Mouse (Mus musculus) urinary bladder, adult 18-20 months (tissue): Measurements from ENCODE around the gene Cd276.
A peak's percentile ranks its signal among the peaks of the same experiment; 100 is the strongest.
"Not testable (repeated sequence)": the region's sequence is repeated elsewhere in the genome, so short reads cannot be mapped to it uniquely, and the experiment has no call there.

Source experiments
- DNase-seq, 2 experiments: peaks; one replicate each; pipeline ENCODE4 v3.0.0; 2022; ENCODE audit warnings: low spot score in 2 of 2, mixed read lengths in 2 of 2

Cd276 gene

DNA sequence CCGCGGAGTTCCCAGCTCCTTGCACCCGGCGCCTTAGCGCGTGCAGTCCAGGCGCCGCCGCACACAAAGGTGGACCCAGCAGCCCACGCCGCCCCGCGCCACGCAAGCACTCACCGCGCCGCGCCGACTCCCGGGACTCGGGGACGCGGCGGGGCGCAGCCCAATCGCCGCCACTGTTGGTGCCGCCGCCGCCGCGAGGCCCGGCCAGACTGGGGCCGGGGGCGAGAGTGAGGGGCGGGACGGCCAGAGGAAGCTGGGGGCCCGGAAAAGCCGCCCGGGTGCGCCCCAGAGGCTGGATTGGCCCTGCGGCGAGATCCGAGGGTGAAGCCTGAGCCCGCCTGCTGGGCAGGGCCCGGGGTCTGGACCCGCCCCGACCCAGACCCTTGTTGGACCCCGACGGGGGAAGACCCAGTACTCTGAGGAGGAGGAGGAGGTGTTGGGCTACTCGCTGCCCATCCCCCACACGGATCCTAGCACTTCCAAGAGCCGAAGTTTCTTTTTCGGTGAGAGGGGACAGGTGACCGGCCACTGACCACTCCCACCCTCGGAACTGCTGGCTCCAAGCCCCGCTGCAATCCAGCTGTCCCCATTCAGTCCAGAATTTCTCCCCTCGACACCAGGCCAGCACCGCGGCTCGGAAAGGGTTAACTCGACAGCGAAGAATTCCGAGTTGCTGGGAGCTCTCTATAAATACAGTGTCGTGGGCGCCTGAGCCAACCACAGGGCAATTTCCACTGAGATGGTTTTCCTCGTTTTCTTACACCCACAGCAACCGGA, at the start of gene Cd276:
Cd276 (minus strand) TSS at position 530 of the 777 bp plus-strand sequence.
- DNase-seq = peak in 1 of 2 experiments; percentile 60

GRCm38 (mm10) chr9:58595313-58595712, 40.1 kb upstream of the Cd276 start:
- no peak for DNase-seq

DNA sequence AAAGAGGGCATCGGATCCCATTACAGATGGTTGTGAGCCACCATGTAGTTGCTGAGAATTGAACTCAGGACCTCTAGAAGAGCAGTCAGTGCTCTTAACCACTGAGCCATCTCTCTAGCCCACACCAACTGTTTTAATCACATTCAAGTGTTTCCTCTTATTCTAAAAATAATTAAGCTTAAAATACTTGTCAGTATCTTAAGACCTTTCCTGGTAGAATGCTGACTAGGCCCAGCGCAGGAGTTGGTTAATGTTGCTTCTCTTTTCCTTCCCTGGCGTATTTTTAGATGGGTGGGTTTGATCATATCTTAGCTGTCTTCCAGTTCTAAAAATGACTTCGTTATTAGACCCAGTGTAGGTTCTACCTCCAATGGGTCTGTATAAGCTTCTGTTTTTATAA, 33.4 kb upstream of the Cd276 start:
- no peak for DNase-seq

DNA sequence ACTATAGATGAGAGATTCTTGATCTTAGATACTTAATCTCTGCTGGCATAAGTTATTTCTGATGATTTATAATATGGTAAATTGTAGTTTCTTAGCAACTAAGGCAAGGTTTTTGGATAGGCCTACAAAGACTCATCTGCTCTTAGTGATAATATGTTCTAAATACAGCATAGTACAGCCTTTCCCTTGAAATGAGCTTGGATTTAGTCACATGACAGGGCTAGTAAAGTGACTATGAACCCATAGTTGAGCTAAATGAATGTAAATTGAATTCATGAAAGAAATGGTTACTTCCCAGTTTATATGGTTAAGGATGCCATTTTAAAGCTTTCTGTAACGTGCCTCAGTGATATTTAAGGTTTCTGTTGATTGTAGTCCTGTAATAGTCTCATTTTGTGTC, 29.1 kb upstream of the Cd276 start:
- DNase-seq = no peak

DNA sequence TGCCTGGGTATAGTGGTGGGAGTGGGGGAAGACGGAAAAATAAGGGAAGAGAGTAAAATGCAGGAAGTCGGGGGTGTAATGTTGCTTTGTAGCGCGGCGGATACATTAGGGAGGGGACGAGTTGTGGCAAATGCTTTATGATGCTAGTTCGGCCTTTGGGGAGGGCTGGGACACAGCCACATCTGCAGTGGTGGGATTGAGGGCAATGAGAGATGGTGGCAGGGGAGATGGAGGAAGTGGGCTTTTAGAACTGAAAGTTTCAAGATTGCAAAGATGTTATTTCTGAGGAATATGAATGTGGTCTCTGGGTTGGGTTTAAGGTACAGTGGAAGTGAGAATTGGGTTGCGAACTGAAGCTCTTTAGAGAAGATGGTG, 28.0 kb upstream of the Cd276 start:
- DNase-seq = peak in 1 of 2 experiments; percentile 16

GRCm38 (mm10) chr9:58582581-58583266, 27.5 kb upstream of the Cd276 start:
- peak; percentile 36 to 59 for DNase-seq

- DNase-seq = peak; percentile 89 to 95
Measured at GRCm38 (mm10) chr9:58581958-58582540, 26.8 kb upstream of the Cd276 start, which contains the start of gene Nptn. TSS of gene Nptn (plus strand) at chr9:58582240.

- DNase-seq = peak in 1 of 2 experiments; percentile 6
Measured at GRCm38 (mm10) chr9:58581283-58581930, 26.2 kb upstream of the Cd276 start.

DNA sequence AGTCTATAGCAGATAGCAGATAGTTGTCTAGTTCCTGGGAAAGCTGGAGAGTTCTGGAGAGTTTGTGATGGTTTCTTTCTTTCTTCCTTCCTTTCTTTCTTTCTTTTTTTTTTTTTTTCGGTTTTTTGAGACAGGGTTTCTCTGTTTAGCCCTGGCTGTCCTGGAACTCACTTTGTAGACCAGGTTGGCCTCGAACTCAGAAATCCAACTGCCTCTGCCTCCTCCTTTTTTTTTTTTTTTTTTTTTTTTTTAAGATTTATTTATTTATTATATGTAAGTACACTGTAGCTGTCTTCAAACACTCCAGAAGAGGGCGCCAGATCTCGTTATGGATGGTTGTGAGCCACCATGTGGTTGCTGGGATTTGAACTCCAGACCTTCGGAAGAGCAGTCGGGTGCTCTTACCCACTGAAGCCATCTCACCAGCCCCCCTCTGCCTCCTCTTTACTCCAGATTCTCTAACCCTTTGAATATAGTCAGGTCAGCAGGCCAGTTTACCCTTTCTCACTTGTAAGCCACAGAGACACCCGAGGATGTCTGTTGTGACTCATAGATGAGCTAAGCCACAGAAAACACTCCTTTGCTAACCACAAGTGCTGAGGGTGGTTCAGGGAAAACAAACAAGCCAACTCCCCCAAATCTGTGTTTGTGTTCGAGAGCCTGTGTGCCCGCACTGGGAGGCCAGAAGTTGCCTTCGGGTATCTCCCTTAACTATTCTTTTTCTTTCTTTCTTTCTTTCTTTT, 25.4 kb upstream of the Cd276 start:
- peak; percentile 11 to 39 for DNase-seq

- peak; percentile 60 to 74 for DNase-seq
Measured at GRCm38 (mm10) chr9:58578669-58579068, 23.4 kb upstream of the Cd276 start.

GRCm38 (mm10) chr9:58571001-58571400, 15.8 kb upstream of the Cd276 start:
- no peak for DNase-seq

DNA sequence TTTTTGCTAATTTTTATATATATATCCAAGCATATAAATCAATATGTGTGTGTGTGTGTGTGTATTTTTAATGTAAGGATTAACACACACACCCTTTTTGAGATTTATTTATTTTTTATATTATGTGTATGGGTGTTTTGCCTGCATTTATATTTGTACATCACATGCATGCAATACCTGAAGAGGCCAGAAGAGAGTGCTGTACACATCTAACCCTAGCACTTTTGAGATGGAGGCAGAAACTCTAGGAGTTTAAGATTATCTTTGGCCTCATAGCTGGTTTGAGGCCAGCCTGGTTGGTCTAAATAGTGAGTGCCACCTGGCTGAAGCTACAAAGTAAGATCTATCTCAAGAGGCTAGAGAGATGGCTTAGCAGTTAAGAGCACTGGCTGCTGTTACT, 12.4 kb upstream of the Cd276 start:
- no peak for DNase-seq

- not testable (repeated sequence) for DNase-seq
Measured at GRCm38 (mm10) chr9:58565945-58566344, 10.7 kb upstream of the Cd276 start.

GRCm38 (mm10) chr9:58560211-58560610, 5.0 kb upstream of the Cd276 start:
- no peak for DNase-seq

- no peak for DNase-seq
Measured at GRCm38 (mm10) chr9:58557457-58558455, 2.5 kb upstream of the Cd276 start.

- no peak for DNase-seq
Measured at GRCm38 (mm10) chr9:58556627-58557026, 1.4 kb upstream of the Cd276 start.

DNA sequence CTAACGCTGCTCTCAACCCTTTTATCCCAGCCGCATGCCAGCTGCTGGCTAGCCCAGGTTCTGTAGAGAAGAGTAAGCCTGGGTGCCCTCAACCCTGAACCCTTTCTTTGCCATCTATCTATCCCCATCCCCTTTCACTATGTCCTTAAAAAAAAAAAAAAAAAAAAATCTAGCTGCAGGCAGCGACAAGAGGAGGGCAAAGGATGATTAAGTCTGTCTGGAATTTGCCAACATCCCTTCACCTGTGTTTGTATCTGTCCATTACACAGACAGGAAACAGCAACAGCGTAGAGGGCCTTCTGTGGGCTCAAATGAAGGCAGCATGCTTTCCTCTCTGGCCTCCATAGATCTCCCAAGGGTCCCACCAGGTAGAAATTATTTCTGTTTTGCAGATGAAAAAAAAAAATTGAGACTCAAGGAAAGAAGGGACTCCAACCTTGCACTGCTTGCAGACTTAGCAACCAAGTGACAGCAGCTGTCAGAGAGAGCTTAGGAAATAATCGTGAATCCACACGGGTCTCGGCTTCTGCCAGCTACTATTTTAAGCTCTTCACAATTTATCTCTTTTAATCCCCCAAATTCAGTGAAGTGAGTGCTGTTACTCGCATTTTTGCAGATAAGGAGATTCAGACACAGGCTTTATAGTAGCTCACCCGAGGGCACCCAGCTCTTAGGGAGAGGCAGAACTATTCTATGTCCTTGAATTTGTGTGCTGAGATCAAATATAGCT, 613 bp upstream of the Cd276 start:
- DNase-seq = no peak

- DNase-seq = no peak
Measured at GRCm38 (mm10) chr9:58554056-58554907, 955 bp downstream of the Cd276 start.

DNA sequence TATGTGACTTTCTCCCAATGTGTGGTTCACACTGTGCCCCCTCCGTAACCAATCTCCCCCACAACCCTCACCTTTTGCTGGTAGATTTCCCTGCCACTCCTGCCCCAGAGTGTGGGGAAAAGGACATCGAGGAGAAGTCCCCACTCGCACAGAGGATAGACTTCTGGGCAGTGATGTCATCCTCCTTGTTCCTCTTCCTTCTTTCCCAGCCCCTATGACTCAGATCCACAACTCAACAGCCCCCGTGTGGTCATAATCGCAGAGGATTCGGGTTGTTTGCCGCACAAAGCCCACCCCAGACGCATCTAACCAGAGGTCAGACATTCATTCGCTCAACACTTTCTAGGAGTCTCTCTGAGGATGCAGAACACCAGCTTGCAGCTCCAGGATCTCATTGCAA, 3.2 kb downstream of the Cd276 start:
- DNase-seq = no peak
